Mouse (Mus musculus) gonadal fat pad, adult 2 months (tissue): ENCODE results near the gene Nlrc5. TPM values are rescaled to one million over a fixed set of nuclear protein-coding genes. Genes with fewer than 3 reads are reported as not detected.

ENCODE experiments used
- DNase-seq: peaks from one replicate; pipeline ENCODE4 v3.0.0-alpha.2; 2012; ENCODE audit warnings: low read depth
- polyA plus RNA-seq: library from polyadenylated mRNA; depleted of rRNA; stranded (reverse); fragments of >200 nt; gene quantifications from 2 replicates; pipeline ENCODE4 v1.2.3, GENCODE M21; 2012; rRNA removed

The Nlrc5 gene
- polyA plus RNA-seq, 1 experiment: 13.3 TPM

DNA sequence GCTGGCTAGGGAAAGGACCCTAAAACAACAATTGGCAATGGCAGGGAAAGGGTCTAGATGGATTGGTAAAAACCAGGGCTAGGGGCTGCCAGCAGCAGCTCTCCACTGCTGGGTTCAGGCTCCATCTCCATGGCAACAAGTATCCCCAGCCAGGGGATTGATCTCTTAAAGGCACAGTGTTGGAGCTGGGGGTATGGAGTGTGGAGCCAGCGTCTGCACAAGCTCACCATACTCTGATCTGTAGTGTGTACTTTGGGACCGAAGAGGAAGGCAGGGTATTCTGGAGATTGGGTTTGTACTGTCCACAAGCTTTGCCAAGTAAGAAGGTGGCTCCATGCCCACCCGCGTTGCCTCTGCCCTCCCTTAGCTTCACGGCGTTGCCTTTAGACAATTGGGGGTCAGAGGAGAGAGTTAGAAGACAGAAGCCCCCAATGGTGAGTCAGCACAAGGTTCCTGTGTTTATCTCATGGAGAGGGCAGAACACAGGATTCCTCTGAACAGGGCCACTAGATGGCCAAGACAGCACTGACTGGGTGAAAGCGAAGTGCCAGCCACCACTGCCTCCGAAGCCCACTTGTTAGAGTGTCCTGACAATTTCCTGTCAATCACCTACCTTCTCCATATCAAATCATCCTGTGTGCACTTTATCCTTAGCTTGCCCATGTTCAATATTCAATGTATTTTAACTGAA lies 133.1 kb downstream of the Nlrc5 start:
- DNase-seq: no peak

DNA sequence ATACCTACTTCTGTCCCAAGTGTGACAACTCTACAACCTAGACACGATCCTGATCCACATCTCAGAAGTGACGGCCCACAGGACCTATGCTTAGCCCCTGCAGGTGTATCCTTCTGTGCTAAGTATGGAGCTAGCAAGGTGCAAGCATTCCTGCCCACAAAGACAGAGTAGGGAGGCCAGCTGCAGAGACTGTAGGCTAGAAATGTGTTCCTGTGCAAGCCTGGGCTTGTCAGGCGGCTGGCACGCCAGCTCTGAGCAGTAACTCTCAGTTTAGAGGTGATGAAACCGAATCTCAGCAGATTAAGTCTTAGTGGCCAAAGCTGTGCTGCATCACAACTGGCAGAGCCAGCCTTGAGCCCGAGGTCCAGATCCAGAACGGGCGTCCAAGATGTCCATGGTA lies 133.9 kb downstream of the Nlrc5 start:
- DNase-seq: peak; percentile 38

DNA sequence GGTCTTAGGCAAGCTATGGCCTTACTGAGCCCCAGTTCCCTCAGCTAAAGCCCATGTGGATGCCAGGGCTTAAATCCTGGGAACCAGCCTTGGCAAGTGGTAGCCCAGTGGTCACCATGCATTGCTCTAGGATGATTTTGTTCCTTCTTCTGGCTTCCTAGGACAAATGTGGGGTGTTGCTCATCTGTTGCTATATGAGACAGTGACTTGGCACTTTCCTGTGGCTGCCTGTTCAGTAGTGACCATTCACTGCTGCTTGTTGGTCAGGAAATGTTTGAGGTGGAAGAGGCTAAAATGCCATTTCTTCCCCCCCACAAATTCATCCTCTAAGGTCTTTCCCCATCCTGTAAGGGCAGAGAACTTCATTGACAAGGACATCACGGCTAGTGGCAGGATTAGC lies 135.3 kb downstream of the Nlrc5 start:
- DNase-seq: no peak

- no peak for DNase-seq
Observed at GRCm38 (mm10) chr8:94571896-94572295, 137.7 kb downstream of the Nlrc5 start.

- no peak for DNase-seq
Observed at GRCm38 (mm10) chr8:94574159-94574907, 140.2 kb downstream of the Nlrc5 start.

DNA sequence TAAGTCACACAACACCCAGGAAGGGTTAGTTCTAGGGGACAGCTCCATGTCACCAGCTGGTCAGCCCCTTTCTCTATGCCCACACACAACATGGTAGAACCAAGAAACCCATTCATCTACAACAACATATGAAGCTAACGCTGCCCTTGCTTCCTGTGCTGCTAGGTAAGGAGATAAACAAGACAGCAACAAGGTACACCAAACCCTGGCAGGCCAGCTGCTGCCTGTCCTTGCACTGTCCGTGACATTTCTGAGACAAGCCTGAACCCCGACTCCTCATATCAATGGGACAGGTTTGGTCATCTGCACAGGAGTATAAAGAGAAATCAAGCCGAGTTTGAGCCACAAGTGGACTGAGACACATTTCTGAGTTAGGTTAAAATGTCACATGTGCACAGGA lies 141.0 kb downstream of the Nlrc5 start:
- no peak for DNase-seq

Other genes starting within 250 kb of the Nlrc5 start
- 22.7 and 24.3 TPM in 2 replicates for gene Nup93, start 219.8 kb upstream of the Nlrc5 start, polyA plus RNA-seq
- gene Slc12a3, start 105.2 kb upstream of the Nlrc5 start, polyA plus RNA-seq: 1.0 and 1.1 TPM in 2 replicates
- gene Herpud1, start 47.9 kb upstream of the Nlrc5 start, polyA plus RNA-seq: 262 and 303 TPM in 2 replicates
- gene Cpne2, start 98.6 kb downstream of the Nlrc5 start, polyA plus RNA-seq: 45.6 and 50.1 TPM in 2 replicates
- gene Rspry1, start 167.6 kb downstream of the Nlrc5 start, polyA plus RNA-seq: 9.1 and 9.4 TPM in 2 replicates
- gene Fam192a, start 167.6 kb downstream of the Nlrc5 start, polyA plus RNA-seq: 16.9 and 19.1 TPM in 2 replicates
- 64.6 and 79.0 TPM in 2 replicates for gene Arl2bp, start 232.2 kb downstream of the Nlrc5 start, polyA plus RNA-seq